12 mouse cellular contexts compared by ENCODE assay signal in the genomic region with DNA sequence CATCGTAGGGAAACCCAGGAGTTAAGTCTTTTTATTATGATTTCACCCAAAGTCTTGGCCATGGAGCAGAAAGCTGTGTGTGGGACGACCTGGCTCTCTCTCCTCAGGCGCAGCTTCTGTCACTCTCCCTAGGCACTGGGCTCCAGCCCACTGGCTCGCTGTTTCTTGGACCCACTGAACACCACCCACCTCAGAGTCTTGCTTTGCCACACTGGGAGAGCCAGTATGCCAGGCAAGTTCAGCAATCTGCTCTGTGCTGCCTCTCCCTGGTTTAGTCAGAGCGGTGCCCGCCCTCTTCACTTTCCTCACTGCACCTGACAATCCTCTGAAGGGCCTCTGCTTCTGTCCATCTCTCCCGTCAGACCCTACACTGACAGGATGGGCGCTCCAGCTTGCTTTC.
DNase-seq lines count a peak whose midpoint lies in the region; ATAC-seq and TF ChIP-seq lines count a peak whose summit lies in the region.
"Had no signal": no experiment of that assay in that cellular context is flagged by ENCODE, and none has a peak within 500 bp of the region (broad histone marks: within the 10 kb centered on the region; RNA-seq: fewer than 3 reads in every experiment).

No protein-coding gene starts in this region.

- no peaks in the 10 kb centered on the region for H3K27me3 ChIP-seq in embryonic facial prominence, embryonic 13.5 days
- no peaks in the 10 kb centered on the region for H3K27me3 ChIP-seq in limb, embryonic 14.5 days (ENCODE audit: control insufficient read depth, insufficient read depth, low read length)
- no peaks in the 10 kb centered on the region for H3K27me3 ChIP-seq in kidney, adult 2 months (replicated peaks; ENCODE audit: control insufficient read depth, insufficient read depth, low read length)
- H3K27me3 ChIP-seq in forebrain, embryonic 16.5 days (replicated peaks; ENCODE audit: control insufficient read depth, insufficient read depth, low read length), result no peaks in the 10 kb centered on the region

- H3K9me3 ChIP-seq in embryonic facial prominence, embryonic 13.5 days, result peaks cover 7% of the 10 kb centered on the region; the same call in 1 of the 2 replicates
- H3K9me3 ChIP-seq in limb, embryonic 14.5 days (ENCODE audit: control insufficient read depth, low read length), result 0 out of 2 replicates have a peak, but pooled peaks cover 4% of the 10 kb centered on the region
- peaks cover 5% of the 10 kb centered on the region; the same call in 1 of the 2 replicates for H3K9me3 ChIP-seq in forebrain, embryonic 16.5 days (ENCODE audit: control insufficient read depth, low read length)

- no peak for DNase-seq in gastrocnemius, adult 2 months
- DNase-seq in gastrocnemius, postnatal 25 days, result no peak
- DNase-seq in layer of hippocampus, postnatal 14 days (ENCODE audit: low spot score in 2 of 2), result peak; percentile 35 to 69
- no peak for DNase-seq in limb, embryonic 14.5 days (ENCODE audit: low spot score)
- no peak for DNase-seq in kidney, adult 2 months
- DNase-seq in liver, result no peak
- DNase-seq: cerebellum, adult 2 months; kidney, postnatal 14 days had no signal

- H3K9ac ChIP-seq in embryonic facial prominence, embryonic 13.5 days, result no peak overlapping the region
- no peak overlapping the region for H3K9ac ChIP-seq in limb, embryonic 14.5 days (ENCODE audit: low read depth, low read length, severe bottlenecking)
- H3K9ac ChIP-seq in forebrain, embryonic 16.5 days (replicated peaks; ENCODE audit: low read depth, low read length), result no peak overlapping the region

- 81% methylated on average over 8 of the region's 8 CpGs for WGBS in embryonic facial prominence, embryonic 13.5 days
- WGBS in limb, embryonic 14.5 days, result 81% methylated on average over 8 of the region's 8 CpGs
- WGBS in kidney, adult 2 months, result 88% methylated on average over 8 of the region's 8 CpGs
- 89% methylated on average over 8 of the region's 8 CpGs for WGBS in forebrain, embryonic 16.5 days

- peaks cover 49% of the 10 kb centered on the region for H3K4me1 ChIP-seq in embryonic facial prominence, embryonic 13.5 days
- peaks cover 46% of the 10 kb centered on the region for H3K4me1 ChIP-seq in limb, embryonic 14.5 days (ENCODE audit: control insufficient read depth, insufficient read depth, low read length)
- H3K4me1 ChIP-seq in kidney, adult 2 months (ENCODE audit: control insufficient read depth, insufficient read depth, low read length), result no peaks in the 10 kb centered on the region; the same call in 1 of the 2 replicates
- H3K4me1 ChIP-seq in forebrain, embryonic 16.5 days (replicated peaks; ENCODE audit: control insufficient read depth, insufficient read depth, low read length), result no peaks in the 10 kb centered on the region

- no peak for TF ChIP-seq POLR2A in limb, embryonic 14.5 days (IDR thresholded peaks at IDR 0.05; ENCODE audit: borderline replicate concordance, extremely low read depth, insufficient read depth, insufficient read length)
- TF ChIP-seq POLR2A in kidney, adult 2 months (IDR thresholded peaks at IDR 0.05; ENCODE audit: low read depth, low read length), result no peak

- peak overlapping the region; percentile 35; the same call in 1 of the 2 replicates for H3K27ac ChIP-seq in gastrocnemius, adult 2 months
- H3K27ac ChIP-seq in embryonic facial prominence, embryonic 13.5 days, result peak overlapping the region; percentile 82
- peak overlapping the region; percentile 67 for H3K27ac ChIP-seq in limb, embryonic 14.5 days (replicated peaks; ENCODE audit: low read depth, low read length)
- no peak overlapping the region for H3K27ac ChIP-seq in kidney, adult 2 months (ENCODE audit: insufficient read depth, low read depth, low read length)
- H3K27ac ChIP-seq in forebrain, embryonic 16.5 days (ENCODE audit: low read length), result no peak overlapping the region

- no peak for TF ChIP-seq CTCF in gastrocnemius, adult 2 months (IDR thresholded peaks at IDR 0.05)
- TF ChIP-seq CTCF in kidney, adult 2 months (conservative IDR thresholded peaks at IDR 0.05; ENCODE audit: insufficient read depth, insufficient read length, low read depth, low read length), result no peak

- intact Hi-C loops in gastrocnemius, adult 2 months (cut with DNase I), result no loop called here

- ATAC-seq in embryonic facial prominence, embryonic 13.5 days (ENCODE audit: insufficient number of reproducible peaks, insufficient read depth, low FRiP score, low TSS enrichment, low read depth), result no peak
- ATAC-seq in limb, embryonic 14.5 days (ENCODE audit: low FRiP score, low read depth), result no peak
- ATAC-seq in forebrain, embryonic 16.5 days, result no peak
- ATAC-seq: forebrain, embryonic 14.5 days; inflammation-experienced regulatory T-cells, adult 6 months had no signal

- peaks cover 22% of the 10 kb centered on the region for H3K36me3 ChIP-seq in embryonic facial prominence, embryonic 13.5 days
- H3K36me3 ChIP-seq in limb, embryonic 14.5 days (ENCODE audit: control insufficient read depth, insufficient read depth, low read length), result peaks cover 20% of the 10 kb centered on the region
- H3K36me3 ChIP-seq in kidney, adult 2 months (ENCODE audit: control insufficient read depth, insufficient read depth, low read length), result no peaks in the 10 kb centered on the region
- no peaks in the 10 kb centered on the region for H3K36me3 ChIP-seq in forebrain, embryonic 16.5 days (ENCODE audit: control insufficient read depth, insufficient read depth)

- no peak overlapping the region for H3K4me3 ChIP-seq in gastrocnemius, adult 2 months
- H3K4me3 ChIP-seq in embryonic facial prominence, embryonic 13.5 days, result no peak overlapping the region
- no peak overlapping the region for H3K4me3 ChIP-seq in limb, embryonic 14.5 days (replicated peaks; ENCODE audit: low read length)
- H3K4me3 ChIP-seq in kidney, adult 2 months (ENCODE audit: insufficient read depth, low read depth, low read length), result no peak overlapping the region
- no peak overlapping the region for H3K4me3 ChIP-seq in forebrain, embryonic 16.5 days (replicated peaks; ENCODE audit: low read length)

- H3K4me2 ChIP-seq in embryonic facial prominence, embryonic 13.5 days, result no peak overlapping the region
- H3K4me2 ChIP-seq in limb, embryonic 14.5 days (replicated peaks; ENCODE audit: low read depth, low read length, severe bottlenecking), result no peak overlapping the region
- H3K4me2 ChIP-seq in forebrain, embryonic 16.5 days (ENCODE audit: low read length), result no peak overlapping the region

Comparison
In these comparisons a context has a peak if more than half of its experiments do, and no peak if none do; other contexts are left out.
1. DNase-seq: peak in layer of hippocampus, postnatal 14 days (2 of 2); none in gastrocnemius, adult 2 months (single experiment), gastrocnemius, postnatal 25 days (single experiment), limb, embryonic 14.5 days (single experiment), kidney, adult 2 months (single experiment) and liver (single experiment).
2. H3K27ac ChIP-seq: peak in gastrocnemius, adult 2 months (single experiment), embryonic facial prominence, embryonic 13.5 days (single experiment) and limb, embryonic 14.5 days (single experiment); none in kidney, adult 2 months (single experiment) and forebrain, embryonic 16.5 days (single experiment).